Mouse (Mus musculus) ES-Bruce4 (cell line): ENCODE results near the gene Cdk2.

Experiments
- CTCF ChIP-seq: IDR thresholded peaks from one replicate; pipeline ENCODE4 v1.8.1; 2011; ENCODE audit warnings: low read depth, low read length
- EP300 ChIP-seq: IDR thresholded peaks from 2 replicates; pipeline ENCODE4 v1.6.1; 2011; ENCODE audit warnings: low read depth, low read length; ENCODE audit not compliant: insufficient read depth

- TF ChIP-seq CTCF: no peak
- no peak for TF ChIP-seq EP300
Measured at GRCm38 (mm10) chr10:128673763-128674468, 30.9 kb downstream of the Cdk2 start, which contains the start of gene Suox.
